Mouse (Mus musculus) CH12.LX (cell line): Measurements from ENCODE around the gene Sirt3.

Experiments used
- ELF1 ChIP-seq: IDR thresholded peaks from 2 replicates; pipeline ENCODE4 v1.6.1; 2014; ENCODE audit warnings: low read depth, mild to moderate bottlenecking, inconsistent platforms, low read length, improper control_type of control experiment
- EP300 ChIP-seq: IDR thresholded peaks from 2 replicates; pipeline ENCODE4 v1.6.1; 2011; ENCODE audit warnings: low read length, improper control_type of control experiment
- ETS1 ChIP-seq: conservative IDR thresholded peaks from 2 replicates; pipeline ENCODE4 v1.6.1; 2012; ENCODE audit warnings: low read depth, mild to moderate bottlenecking, inconsistent platforms, low read length, improper control_type of control experiment, moderate library complexity

- TF ChIP-seq ETS1, result no peak
- no peak for TF ChIP-seq ELF1
- TF ChIP-seq EP300, result no peak
Observed at GRCm38 (mm10) chr7:140846676-140847075, 35.4 kb downstream of the Sirt3 start.
